In the genomic region with DNA sequence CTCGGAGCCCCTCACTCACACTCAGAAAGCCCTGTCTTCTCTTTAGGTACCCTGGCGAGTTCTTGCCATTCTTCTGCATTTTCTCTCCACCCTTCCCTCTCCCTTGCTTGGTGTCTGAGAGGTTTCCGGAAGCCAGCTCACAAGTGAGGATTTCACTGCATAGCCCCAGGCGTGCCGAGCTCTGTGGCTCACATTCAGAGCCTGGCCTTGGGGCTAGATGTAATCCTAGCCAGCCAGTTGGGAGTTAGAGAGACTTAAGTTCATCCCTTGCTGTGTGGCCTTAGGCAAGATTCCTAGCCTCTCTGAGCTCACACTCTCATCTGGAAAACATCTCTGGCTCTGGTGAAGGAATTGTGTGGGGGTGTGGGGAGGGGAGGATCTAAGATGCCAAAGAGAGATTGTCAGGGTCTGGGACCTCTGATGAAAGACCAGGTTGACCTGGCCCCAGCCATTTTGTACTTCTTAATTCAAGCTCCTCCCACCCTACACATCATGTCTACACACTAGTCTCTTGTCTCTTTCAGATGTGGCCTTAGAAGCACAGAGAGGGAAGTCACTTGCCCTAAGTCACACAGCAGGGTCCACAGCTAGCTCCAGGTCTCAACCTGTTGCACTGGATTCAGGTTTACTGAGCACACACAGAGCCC, we compare ENCODE assay signal across 13 mouse cellular contexts.
DNase-seq lines count a peak whose midpoint lies in the region; ATAC-seq and TF ChIP-seq lines count a peak whose summit lies in the region.
"Had no signal": no experiment of that assay in that cellular context is flagged by ENCODE, and none has a peak within 500 bp of the region (broad histone marks: within the 10 kb centered on the region; RNA-seq: fewer than 3 reads in every experiment).

No protein-coding gene starts in this region.

- H3K36me3 ChIP-seq in liver, embryonic 12.5 days: no peaks in the 10 kb centered on the region
- peaks cover 6% of the 10 kb centered on the region; the same call in 1 of the 2 replicates for H3K36me3 ChIP-seq in limb, embryonic 10.5 days

- H3K9ac ChIP-seq in liver, embryonic 12.5 days: 0 out of 2 replicates have a peak overlapping the region, but pooled peaks have one; percentile 6

- DNase-seq in liver (no peak), ES-CJ7 (ENCODE audit: low read depth, low spot score) (peak; percentile 98), Patski (ENCODE audit: low read depth, low spot score) (no peak)
- DNase-seq in limb, embryonic 10.5 days (ENCODE audit: low spot score): no peak
- DNase-seq in cerebellum, adult 9-10 months: no peak
- no peak for DNase-seq in gastrocnemius, adult 8-10 months (ENCODE audit: low spot score in 2 of 2)
- DNase-seq: cerebellum, postnatal 10 days; kidney, adult 9 months; layer of hippocampus, adult 9-11 months; lung, postnatal 10 days; retina, postnatal 1 day had no signal

- WGBS in liver, embryonic 12.5 days (ENCODE audit: insufficient replicate concordance): 19% methylated on average over 5 of the region's 5 CpGs
- WGBS in limb, embryonic 10.5 days: 46% methylated on average over 5 of the region's 5 CpGs

- in situ Hi-C loops in Patski (cut with MboI; ENCODE audit: low pct_unique_long_range_greater_than_20kb): no loop called here

- no peak overlapping the region for H3K4me3 ChIP-seq in liver, embryonic 12.5 days
- no peak overlapping the region for H3K4me3 ChIP-seq in limb, embryonic 10.5 days
- H3K4me3 ChIP-seq: myocyte had no signal

- peak overlapping the region; percentile 28; the same call in 1 of the 2 replicates for H3K27ac ChIP-seq in liver, embryonic 12.5 days
- H3K27ac ChIP-seq in limb, embryonic 10.5 days: peak overlapping the region; percentile 83

- no peaks in the 10 kb centered on the region for H3K27me3 ChIP-seq in liver, embryonic 12.5 days (replicated peaks)
- no peaks in the 10 kb centered on the region for H3K27me3 ChIP-seq in Patski
- 0 out of 2 replicates have a peak, but pooled peaks cover 4% of the 10 kb centered on the region for H3K27me3 ChIP-seq in limb, embryonic 10.5 days (ENCODE audit: low read depth, poor library complexity, severe bottlenecking)

- TF ChIP-seq CTCF in Patski (IDR thresholded peaks at IDR 0.05): no peak

- CTCF ChIA-PET in Patski (lab: Charles Lee): interaction anchor here (0.8 kb wide), 2 partner anchors 10 to 198 kb away, joined by 3 read pairs; no protein-coding TSS in a partner anchor

- H3K9me3 ChIP-seq in liver, embryonic 12.5 days (replicated peaks): no peaks in the 10 kb centered on the region
- H3K9me3 ChIP-seq in limb, embryonic 10.5 days (replicated peaks): no peaks in the 10 kb centered on the region

- H3K4me1 ChIP-seq in liver, embryonic 12.5 days: peaks cover 80% of the 10 kb centered on the region
- H3K4me1 ChIP-seq in limb, embryonic 10.5 days: peaks cover 86% of the 10 kb centered on the region

- POLR2A ChIA-PET in Patski (lab: Charles Lee): no interaction called here

- ATAC-seq in liver, embryonic 12.5 days: no peak
- ATAC-seq in Patski: peak; percentile 8

- peak overlapping the region; percentile 70; the same call in 1 of the 2 replicates for H3K4me2 ChIP-seq in liver, embryonic 12.5 days
